ENCODE assay signal across 31 mouse cellular contexts in the genomic region with DNA sequence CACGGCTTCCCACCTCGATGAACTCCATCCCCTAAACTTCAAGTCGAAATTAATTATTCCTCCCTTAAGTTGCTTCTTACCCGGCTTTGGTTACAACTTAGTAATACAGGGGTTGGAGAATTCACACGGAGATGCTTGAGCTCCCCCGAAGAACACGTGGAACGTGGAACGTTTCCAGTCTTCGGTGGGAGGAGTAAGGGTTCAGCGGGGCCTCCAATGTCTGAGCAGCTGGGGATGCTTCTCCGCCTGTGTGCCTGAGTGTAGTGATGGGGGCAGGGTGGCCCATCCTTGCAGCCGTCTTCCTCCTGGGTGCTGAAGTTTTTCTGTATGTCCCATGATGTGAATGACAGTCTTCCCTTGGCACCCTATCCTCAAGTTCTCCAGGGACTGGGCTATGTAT. TPM values are rescaled to one million over a fixed set of nuclear protein-coding genes. Genes with fewer than 3 reads are reported as not detected.
"Had no signal": no experiment of that assay in that cellular context is flagged by ENCODE, and none has a peak within 500 bp of the region (broad histone marks: within the 10 kb centered on the region; RNA-seq: fewer than 3 reads in every experiment).

No protein-coding gene starts in this region.

- H3K4me3 ChIP-seq: heart, adult 2 months; heart, embryonic 13.5 days; heart, embryonic 15.5 days; hindbrain, embryonic 13.5 days; hindbrain, embryonic 15.5 days; kidney, embryonic 15.5 days; limb, embryonic 10.5 days; limb, embryonic 12.5 days; liver, embryonic 13.5 days had no signal

- H3K4me1 ChIP-seq: limb, embryonic 10.5 days; limb, embryonic 12.5 days; liver, embryonic 13.5 days had no signal

- H3K27ac ChIP-seq: heart, adult 2 months; heart, embryonic 13.5 days; heart, embryonic 15.5 days; hindbrain, embryonic 13.5 days; hindbrain, embryonic 15.5 days; hindbrain, postnatal 0 days; kidney, embryonic 15.5 days; kidney, postnatal 0 days; limb, embryonic 10.5 days; limb, embryonic 12.5 days; liver, embryonic 13.5 days had no signal

- H3K27me3 ChIP-seq: heart, embryonic 15.5 days; hindbrain, embryonic 13.5 days; hindbrain, embryonic 15.5 days; kidney, embryonic 15.5 days; limb, embryonic 12.5 days; liver, embryonic 13.5 days had no signal

- DNase-seq: gastrocnemius, postnatal 14 days; gastrocnemius, postnatal 36 days; heart, adult 11 months; heart, adult 2 months; heart, postnatal 14 days; heart, postnatal 36 days; kidney, adult 11 months; kidney, adult 2 months; kidney, adult 9 months; kidney, postnatal 14 days; kidney, postnatal 36 days; layer of hippocampus, adult 9-11 months; layer of hippocampus, postnatal 36 days; liver; liver, embryonic 13.5 days had no signal

- H3K36me3 ChIP-seq: heart, embryonic 13.5 days; heart, embryonic 15.5 days; hindbrain, embryonic 15.5 days; limb, embryonic 10.5 days; limb, embryonic 12.5 days; liver, embryonic 13.5 days had no signal

RNA-seq across cellular contexts. Expression of a gene that starts 29.2 kb away (rescaled TPM):
- polyA plus RNA-seq: heart, embryonic 11.5 days; heart, embryonic 13.5 days; heart, embryonic 15.5 days; heart, postnatal 0 days; hindbrain, embryonic 11.5 days; hindbrain, embryonic 13.5 days; hindbrain, embryonic 15.5 days; hindbrain, postnatal 0 days; intestine, embryonic 14.5 days; kidney, embryonic 15.5 days; kidney, postnatal 0 days; large intestine, adult 2 months; limb, embryonic 10.5 days; limb, embryonic 12.5 days; limb, embryonic 14.5 days; liver, embryonic 11.5 days; liver, embryonic 13.5 days had no signal
